Mouse (Mus musculus) brown adipose tissue, adult 24 weeks (tissue): ENCODE data around the gene Dtx2. TPM values are rescaled to one million over a fixed set of nuclear protein-coding genes. Genes with fewer than 3 reads are reported as not detected.
A peak's percentile ranks its signal among the peaks of the same experiment; 100 is the strongest.
"Not testable (repeated sequence)": the region's sequence is repeated elsewhere in the genome, so short reads cannot be mapped to it uniquely, and the experiment has no call there.

ENCODE experiments used
- H3K27ac ChIP-seq: fragments of 200-500 bp; replicated peaks from 2 replicates; pipeline ENCODE4 v1.5.1; 2012; ENCODE audit warnings: low read depth, mild to moderate bottlenecking, low read length
- H3K4me1 ChIP-seq: fragments of 200-500 bp; 2 replicates; pipeline ENCODE4 v1.6.1; 2012; ENCODE audit warnings: low read length, mixed read lengths; ENCODE audit not compliant: control insufficient read depth, insufficient read depth, insufficient read length
- H3K4me3 ChIP-seq: fragments of 200-500 bp; 2 replicates; pipeline ENCODE4 v1.5.1; 2012; ENCODE audit warnings: low read depth, mild to moderate bottlenecking, low read length, moderate library complexity; ENCODE audit not compliant: insufficient read depth
- polyA plus RNA-seq: library from polyadenylated mRNA; stranded (reverse); fragments of >200 nt; gene quantifications from 2 replicates; pipeline ENCODE4 v1.2.4, GENCODE M21; 2012; ENCODE audit not compliant: missing spikeins, insufficient read depth, insufficient read length

Gene Dtx2
- polyA plus RNA-seq, 1 experiment: 18.3 TPM

DNA sequence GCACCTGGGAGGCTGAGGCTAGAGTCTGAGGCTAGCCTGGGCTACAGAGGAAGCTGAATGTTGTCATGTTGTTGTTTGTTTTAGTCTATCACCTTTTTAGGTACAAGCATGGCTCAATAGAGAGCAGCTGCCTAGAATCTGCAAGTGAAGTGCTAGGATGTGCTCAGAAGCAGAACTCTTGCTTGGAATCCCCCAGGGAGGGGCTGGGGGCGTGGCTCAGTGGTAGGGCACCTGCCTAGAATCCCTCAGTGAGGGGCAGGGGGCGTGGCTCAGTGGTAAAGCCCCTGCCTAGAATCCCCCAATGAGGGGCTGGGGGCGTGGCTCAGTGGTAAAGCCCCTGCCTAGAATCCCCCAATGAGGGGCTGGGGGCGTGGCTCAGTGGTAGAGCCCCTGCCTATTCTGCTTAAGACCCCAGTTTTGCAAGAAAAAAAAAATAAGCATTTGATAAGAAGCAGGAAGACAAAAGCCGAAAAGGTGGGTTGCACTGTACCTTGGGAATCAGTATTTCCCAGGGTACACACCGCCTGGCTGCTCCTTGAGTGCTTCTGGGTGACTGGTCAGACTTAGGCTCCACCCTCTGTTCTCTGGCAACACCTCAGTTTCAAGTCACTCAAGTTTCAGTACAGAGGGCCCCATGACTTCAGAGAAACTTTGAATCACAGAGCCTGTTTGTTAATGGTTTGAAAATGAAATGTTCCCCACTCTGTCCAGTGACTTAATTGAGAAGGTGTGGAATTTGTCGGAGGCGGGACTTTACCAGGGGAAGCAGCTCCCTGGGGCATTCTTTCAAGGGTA, 58.5 kb downstream of the Dtx2 start:
- H3K4me1 ChIP-seq: peaks cover 10% of the 10 kb centered on the region
- H3K27ac ChIP-seq: no peak overlapping the region
- no peak overlapping the region for H3K4me3 ChIP-seq

DNA sequence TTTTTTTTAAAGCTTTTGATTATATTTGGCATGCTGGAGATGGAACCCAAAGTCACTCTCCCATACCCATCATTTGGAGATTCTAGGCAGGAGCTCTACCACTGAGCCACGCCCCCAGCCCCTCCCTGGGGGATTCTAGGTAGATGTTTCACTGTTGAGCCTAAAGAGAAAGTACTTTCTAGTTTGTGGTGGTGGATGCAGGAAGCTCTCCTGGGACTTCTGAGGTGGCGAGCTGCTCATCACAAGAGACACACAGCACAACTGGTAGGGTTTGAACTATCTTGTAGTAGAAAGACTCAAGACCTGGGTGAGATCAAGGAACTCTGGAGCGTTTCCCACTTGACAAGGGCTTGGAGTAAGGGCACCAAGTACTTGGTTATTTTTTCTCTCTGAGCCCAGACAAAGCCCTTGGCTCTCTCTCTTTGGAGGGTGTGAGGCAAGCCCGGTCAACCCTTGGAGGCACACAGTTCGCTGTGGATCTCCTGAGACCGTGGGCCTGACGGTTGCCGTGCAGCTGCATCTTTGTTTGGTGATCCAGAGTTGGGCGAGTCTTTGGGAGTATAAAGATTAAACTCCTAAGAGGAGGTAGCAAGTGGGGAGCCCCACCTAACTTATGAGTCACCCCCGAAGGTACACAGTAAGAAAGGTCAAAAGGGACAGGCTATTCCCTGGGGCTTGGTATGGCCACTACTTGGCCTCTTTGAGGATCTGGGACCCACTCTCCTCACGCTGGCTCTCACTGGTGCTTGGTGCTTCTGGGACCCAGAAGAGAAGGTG, 59.9 kb downstream of the Dtx2 start, which contains the start of gene Upk3bl:
TSS of gene Upk3bl (plus strand) at position 192 of the 777 bp plus-strand sequence.
- no peak within 1 kb of the TSS for H3K27ac ChIP-seq
- H3K4me3 ChIP-seq: no peak within 1 kb of the TSS
- peaks cover 10% of the 10 kb centered on the region for H3K4me1 ChIP-seq

DNA sequence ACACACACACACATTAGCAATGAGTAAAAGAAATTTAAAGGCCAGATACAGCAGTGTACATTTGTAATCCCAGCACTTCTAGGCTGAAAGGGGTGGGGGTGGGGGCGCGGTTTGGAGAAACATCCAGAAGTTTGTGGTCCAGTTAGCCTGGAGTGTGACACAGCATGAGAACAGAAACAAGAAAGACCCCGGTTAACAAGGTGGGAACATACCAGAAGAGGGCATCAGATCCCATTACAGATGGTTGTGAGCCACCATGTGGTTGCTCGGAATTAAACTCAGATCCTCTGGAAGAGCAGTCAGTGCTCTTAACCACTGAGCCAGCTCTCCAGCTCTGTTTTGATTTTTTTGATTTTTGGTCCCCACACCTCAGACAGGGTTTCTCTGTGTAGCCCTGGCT, 61.5 kb downstream of the Dtx2 start:
- H3K4me3 ChIP-seq: no peak overlapping the region
- H3K4me1 ChIP-seq: peaks cover 10% of the 10 kb centered on the region
- no peak overlapping the region for H3K27ac ChIP-seq

DNA sequence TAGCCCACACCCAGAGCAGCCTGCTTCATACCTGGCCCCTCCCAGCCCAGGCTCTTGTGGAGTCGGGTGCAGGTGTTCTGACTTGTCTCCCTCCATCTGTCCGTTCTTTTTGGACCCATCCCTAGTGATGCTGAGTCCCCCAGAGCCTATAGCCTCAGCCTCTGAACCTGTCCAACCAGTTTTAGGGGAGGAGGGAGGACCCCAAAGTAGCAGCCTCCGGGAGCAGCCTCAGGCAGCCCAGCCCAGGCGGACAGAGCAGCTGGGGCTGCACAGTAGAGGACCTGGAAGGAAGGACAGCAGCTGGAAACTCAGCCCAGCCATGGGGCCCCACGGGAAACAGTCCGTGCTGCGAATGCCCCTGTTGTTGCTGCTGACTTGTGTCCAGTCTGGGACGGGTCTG, 62.5 kb downstream of the Dtx2 start:
- Histone ChIP-seq H3K27ac (no peak overlapping the region), H3K4me3 (no peak overlapping the region)

DNA sequence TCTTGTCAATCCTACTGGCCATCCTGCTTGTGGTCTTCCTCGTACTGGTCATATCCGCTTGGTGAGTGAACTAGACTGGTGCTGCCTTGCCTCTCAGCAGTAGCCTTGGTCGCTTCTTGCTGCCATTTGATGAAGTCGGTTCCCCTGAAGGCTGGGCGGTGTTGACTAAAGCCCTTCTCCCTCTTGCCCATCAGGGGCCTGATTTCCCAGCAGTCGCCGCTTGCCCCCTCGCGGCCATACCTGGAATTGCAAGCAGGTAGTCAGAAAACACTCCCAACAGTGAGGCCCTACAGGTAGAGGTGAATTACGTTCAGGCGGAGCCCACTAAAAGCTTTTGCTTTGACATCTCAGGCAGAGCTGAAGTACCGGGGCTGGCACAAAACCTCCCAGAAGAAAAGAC, 67.0 kb downstream of the Dtx2 start:
- Histone ChIP-seq H3K4me1 (no peaks in the 10 kb centered on the region), H3K27ac (no peak overlapping the region), H3K4me3 (no peak overlapping the region)

More for the DNA sequence above, 62.5 kb downstream of the Dtx2 start:
- peaks cover 2% of the 10 kb centered on the region for H3K4me1 ChIP-seq

DNA sequence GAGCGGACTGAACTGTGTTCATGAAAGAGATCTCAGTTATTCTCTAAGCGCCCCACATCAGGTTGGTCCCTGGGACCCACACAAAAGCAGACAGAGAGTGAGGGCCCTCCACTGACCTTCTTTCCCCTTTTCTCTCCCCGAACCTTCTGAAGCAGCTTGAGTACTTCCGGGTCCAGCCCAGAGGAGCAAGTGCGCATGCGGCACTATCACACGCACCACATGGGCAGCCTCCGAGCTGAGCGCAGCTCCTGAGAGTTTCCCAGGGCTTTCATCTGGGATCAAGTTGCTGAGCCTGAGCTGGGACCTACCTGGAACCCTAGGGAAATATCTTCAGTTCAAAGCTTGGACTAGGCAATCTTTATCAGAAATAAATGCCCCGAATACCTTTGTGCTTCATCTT, 69.3 kb downstream of the Dtx2 start:
- Histone ChIP-seq H3K27ac (no peak overlapping the region), H3K4me3 (no peak overlapping the region), H3K4me1 (no peaks in the 10 kb centered on the region)

DNA sequence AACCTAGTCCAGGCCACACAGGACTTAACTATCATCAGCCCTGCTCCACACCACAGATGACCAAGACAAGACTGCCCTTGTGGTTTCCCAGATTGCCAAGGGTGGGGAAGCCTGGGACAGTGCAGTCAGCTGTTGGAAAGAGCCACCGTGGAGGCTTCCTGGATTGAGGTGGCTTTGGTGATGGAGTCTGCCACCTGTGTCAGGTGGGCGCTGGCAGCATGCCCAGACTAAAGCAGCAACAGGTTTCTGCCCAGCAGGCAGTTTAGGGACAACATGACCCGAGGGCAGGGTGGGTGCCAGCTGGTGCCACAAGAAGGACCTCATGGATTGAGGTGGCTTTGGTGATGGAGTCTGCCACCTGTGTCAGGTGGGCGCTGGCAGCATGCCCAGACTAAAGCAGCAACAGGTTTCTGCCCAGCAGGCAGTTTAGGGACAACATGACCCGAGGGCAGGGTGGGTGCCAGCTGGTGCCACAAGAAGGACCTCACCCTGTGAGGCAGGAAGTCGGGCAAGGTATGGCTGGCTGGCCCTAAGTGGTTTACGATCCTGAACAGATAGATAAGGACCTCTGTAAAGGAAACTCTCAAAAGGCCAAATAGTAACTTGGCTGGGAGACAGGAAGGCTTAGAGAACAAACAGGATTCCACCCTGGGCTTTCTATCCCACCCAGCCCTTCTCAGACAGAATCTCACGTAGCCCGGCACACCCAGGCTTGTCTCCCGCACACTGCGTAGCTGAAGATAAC, 72.0 kb downstream of the Dtx2 start:
- H3K27ac ChIP-seq, H3K4me1 ChIP-seq, H3K4me3 ChIP-seq: not testable (repeated sequence)

DNA sequence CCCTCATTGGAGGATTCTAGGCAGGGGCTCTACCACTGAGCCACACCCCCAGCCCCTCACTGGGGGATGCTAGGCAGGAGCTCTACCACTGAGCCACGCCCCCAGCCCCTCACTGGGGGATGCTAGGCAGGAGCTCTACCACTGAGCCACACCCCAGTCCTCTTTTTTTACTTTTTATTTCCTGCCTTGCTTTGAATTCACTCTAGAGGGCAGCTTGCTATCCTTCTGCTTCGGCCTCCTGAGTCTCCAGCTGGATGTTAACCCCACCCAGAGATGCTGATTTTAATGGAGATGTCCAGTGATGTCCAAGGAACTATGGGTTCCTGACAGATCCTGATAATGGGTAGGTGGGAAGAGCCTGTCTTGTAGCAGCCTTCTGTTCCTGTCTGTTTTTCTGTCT, 74.8 kb downstream of the Dtx2 start:
- 0 out of 2 replicates have a peak, but pooled peaks cover 3% of the 10 kb centered on the region for H3K4me1 ChIP-seq
- H3K27ac ChIP-seq: 0 out of 2 replicates have a peak overlapping the region, but pooled peaks have one; percentile 55
- no peak overlapping the region for H3K4me3 ChIP-seq

DNA sequence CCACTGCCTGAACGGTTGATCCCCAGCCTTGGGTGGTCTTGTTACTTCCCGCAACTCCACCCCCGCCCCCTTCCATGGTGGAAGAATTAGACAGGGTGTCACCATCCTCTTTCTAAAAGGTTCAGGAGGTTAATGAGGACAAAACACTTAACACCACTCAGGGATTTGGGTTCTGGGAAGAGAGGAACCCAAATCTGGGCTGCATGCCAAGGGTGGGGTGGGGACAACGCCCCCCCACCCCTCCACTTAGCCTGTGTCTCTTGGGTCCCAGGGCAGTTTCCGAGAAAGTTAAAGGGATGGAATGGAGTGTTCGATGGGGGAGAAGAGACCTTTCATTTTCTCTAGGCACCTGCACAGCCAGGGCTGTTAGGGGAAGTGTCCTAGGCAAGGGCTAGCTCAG, 78.5 kb downstream of the Dtx2 start:
- H3K4me1 ChIP-seq: peaks cover 19% of the 10 kb centered on the region
- H3K4me3 ChIP-seq: no peak overlapping the region
- H3K27ac ChIP-seq: no peak overlapping the region

DNA sequence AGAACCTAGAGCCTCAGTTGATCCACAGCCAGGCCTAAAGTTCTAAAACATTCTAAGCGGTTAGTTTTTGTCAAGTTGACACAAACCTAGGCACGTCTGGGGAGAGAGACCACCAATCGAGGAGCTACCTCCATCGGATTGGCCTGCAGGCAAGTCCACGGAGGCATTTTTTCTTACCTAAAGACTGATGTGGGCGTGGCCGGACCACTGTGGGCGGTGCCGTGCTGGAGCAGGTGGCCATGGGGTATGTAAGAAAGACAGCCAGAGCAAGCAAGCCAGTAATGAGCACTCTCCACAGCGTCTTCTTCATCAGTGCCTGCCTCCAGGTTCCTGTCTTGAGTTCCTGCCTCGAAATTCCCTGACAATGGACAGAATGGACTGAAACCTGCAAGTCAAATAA, 78.9 kb downstream of the Dtx2 start:
- H3K4me1 ChIP-seq: peaks cover 19% of the 10 kb centered on the region
- H3K4me3 ChIP-seq: no peak overlapping the region
- H3K27ac ChIP-seq: no peak overlapping the region

DNA sequence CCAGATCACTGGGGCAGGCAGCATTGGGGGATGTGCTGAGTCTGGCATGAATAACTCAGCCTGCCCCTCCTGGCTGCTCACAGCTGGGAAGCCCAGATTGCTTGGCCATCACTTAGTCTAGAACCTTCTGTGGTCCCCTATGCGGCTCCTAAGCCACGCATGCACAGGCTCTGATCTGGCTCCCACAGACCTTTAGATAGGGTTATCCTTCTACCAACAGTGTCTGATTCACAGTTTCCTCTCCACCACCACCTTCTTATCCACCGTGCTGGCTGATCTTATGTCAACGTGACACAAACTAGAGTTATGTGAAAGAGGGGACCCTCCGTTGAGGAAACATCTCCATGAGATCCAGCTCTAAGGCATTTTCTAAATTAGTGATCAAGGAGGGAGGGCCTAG, 80.5 kb downstream of the Dtx2 start:
- Histone ChIP-seq H3K27ac (no peak overlapping the region), H3K4me1 (peaks cover 19% of the 10 kb centered on the region), H3K4me3 (no peak overlapping the region)

DNA sequence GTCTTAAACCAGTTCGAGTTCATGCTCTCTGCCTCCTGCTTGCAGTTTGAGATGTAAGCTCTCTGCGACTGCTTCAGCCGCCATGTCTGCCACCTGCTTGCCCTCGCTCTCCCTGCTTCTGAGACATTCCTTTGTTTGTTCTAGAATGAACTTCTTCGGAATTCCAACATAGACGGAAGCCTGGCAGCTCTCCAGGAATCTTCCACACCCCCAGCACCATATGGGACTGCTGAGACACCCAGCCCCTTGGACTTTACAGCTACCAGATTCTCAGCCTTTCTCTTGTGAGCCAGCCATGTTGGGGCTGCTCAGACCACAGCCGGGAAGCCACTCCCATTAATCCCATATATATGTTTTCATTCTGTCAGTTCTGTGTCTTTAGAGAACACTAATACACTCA, 81.7 kb downstream of the Dtx2 start:
- Histone ChIP-seq H3K27ac (peak overlapping the region; percentile 84), H3K4me1 (peaks cover 19% of the 10 kb centered on the region), H3K4me3 (no peak overlapping the region)

DNA sequence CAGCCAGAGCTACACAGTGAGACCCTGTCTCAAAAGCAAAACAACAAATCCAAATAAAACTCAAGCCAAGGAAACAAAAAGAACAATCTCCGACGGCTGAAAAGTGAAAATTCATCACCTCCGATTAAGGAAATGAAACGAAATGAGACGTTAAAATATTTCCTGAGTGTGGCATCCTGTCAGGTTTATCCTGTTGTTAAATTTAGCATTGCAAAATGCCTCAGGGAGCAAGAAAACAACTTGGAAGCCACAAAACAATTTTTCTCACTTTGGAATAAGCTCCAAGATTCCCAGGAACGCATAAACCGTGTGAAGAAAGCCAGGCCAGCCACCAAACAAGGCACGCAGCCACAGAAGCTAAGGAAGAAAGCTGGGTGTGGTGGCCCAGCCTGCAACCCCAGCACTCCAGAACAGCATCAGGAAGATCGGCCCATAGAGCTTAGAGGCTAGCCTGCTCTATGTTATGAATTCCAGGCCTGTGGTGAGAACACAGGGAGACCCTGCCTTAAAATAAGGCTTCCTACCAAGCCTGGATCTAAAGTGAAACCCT, 82.5 kb downstream of the Dtx2 start:
- no peak overlapping the region for H3K4me3 ChIP-seq
- peak overlapping the region; percentile 89 for H3K27ac ChIP-seq
- peaks cover 19% of the 10 kb centered on the region for H3K4me1 ChIP-seq

DNA sequence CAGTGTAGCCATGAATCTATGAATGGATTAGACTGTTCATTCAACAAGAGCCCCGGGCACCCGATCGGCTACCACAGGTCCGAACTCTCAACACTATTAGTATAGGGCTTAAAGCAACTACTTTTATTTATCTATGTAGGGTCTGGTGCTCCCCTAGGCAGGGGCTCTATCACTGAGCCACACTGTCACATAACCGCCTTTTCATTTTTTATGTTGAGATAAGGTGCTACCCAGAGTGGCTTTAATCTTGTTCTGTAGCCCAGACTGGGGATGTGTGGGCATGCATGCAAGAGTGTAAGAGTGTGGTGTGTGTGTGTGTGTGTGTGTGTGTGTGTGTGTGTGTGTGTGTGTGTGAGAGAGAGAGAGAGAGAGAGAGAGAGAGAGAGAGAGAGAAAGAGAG, 83.5 kb downstream of the Dtx2 start:
- Histone ChIP-seq H3K27ac (peak overlapping the region; percentile 89; the same call in 1 of the 2 replicates), H3K4me1 (peaks cover 18% of the 10 kb centered on the region), H3K4me3 (no peak overlapping the region)

DNA sequence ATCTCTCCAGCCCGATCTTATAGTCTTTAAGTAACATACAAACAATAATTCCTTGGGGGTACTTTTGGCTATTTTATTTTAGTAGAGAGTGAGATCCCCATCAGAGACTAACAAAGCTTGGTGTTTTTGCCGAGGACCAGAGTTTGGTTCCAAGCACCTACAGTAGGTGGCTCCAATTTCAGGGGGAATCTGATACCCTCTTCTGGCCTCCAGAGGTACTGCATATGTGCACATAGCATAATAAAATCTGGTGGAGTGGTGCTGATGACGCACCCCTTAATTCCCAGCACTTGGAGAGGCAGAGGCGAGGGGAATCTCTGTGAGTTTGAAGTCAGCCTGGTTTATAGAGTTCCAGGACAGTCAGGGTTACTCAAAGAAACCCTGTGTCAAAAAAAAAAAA, 87.7 kb downstream of the Dtx2 start:
- no peak overlapping the region for H3K27ac ChIP-seq
- peaks cover 7% of the 10 kb centered on the region for H3K4me1 ChIP-seq
- H3K4me3 ChIP-seq: no peak overlapping the region
